ENCODE assay signal across 27 mouse cellular contexts in the genomic region with DNA sequence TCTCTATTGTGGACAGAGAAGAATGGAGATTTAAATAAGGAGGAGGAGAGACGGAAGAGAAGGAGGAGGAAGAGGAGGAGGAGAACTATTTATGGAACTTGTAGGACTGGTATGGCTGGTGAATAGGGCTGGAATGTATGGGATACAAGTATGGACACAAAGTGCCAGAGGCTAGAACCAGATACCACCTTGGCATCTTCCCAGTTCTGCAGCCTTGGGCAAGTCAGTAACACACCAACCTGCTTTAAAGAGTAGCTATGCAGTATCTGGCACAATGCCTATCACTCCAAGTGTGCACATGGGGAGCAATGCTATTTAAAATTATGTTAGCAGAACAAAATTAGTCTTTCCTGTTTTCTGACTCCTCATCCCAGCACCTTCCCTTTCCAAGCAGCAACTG.
"Had no signal": no experiment of that assay in that cellular context is flagged by ENCODE, and none has a peak within 500 bp of the region (broad histone marks: within the 10 kb centered on the region; RNA-seq: fewer than 3 reads in every experiment).

No protein-coding gene starts in this region.

- H3K36me3 ChIP-seq: heart, embryonic 10.5 days; heart, embryonic 12.5 days; hindbrain, embryonic 10.5 days; hindbrain, embryonic 12.5 days; intestine, embryonic 15.5 days; limb, embryonic 13.5 days; liver, embryonic 13.5 days; liver, embryonic 15.5 days had no signal

- ATAC-seq: hindbrain, embryonic 16.5 days; inflammation-experienced regulatory T-cells, adult 6 months; intestine, embryonic 15.5 days; intestine, postnatal 0 days; liver, postnatal 0 days had no signal

- H3K4me3 ChIP-seq: gastrocnemius, adult 2 months; heart, embryonic 10.5 days; heart, embryonic 12.5 days; hindbrain, embryonic 10.5 days; hindbrain, embryonic 12.5 days; intestine, embryonic 15.5 days; layer of hippocampus, adult 2 months; left cerebral cortex, adult 2 months; limb, embryonic 13.5 days; liver, embryonic 13.5 days; liver, embryonic 15.5 days had no signal

- H3K27ac ChIP-seq: gastrocnemius, adult 2 months; heart, embryonic 10.5 days; hindbrain, embryonic 10.5 days; hindbrain, embryonic 12.5 days; hindbrain, embryonic 14.5 days; intestine, embryonic 15.5 days; layer of hippocampus, adult 2 months; left cerebral cortex, adult 2 months; limb, embryonic 13.5 days; liver, embryonic 13.5 days; liver, embryonic 15.5 days had no signal

- H3K27me3 ChIP-seq: heart, embryonic 12.5 days; hindbrain, embryonic 12.5 days; intestine, embryonic 15.5 days; limb, embryonic 13.5 days; liver, embryonic 13.5 days; liver, embryonic 15.5 days had no signal

- H3K4me2 ChIP-seq: heart, embryonic 12.5 days; hindbrain, embryonic 12.5 days; hindbrain, embryonic 14.5 days; intestine, embryonic 15.5 days; limb, embryonic 13.5 days; liver, embryonic 11.5 days; liver, embryonic 13.5 days; liver, embryonic 15.5 days had no signal

- H3K4me1 ChIP-seq: hindbrain, embryonic 10.5 days; hindbrain, embryonic 12.5 days; intestine, embryonic 15.5 days; limb, embryonic 13.5 days; liver, embryonic 13.5 days; liver, embryonic 15.5 days had no signal

- H3K9ac ChIP-seq: heart, embryonic 12.5 days; hindbrain, embryonic 12.5 days; hindbrain, embryonic 14.5 days; intestine, embryonic 15.5 days; limb, embryonic 13.5 days; liver, embryonic 13.5 days; liver, embryonic 15.5 days; liver, postnatal 0 days had no signal

- H3K9me3 ChIP-seq: heart, embryonic 10.5 days; heart, embryonic 12.5 days; hindbrain, embryonic 10.5 days; hindbrain, embryonic 12.5 days; intestine, embryonic 15.5 days; limb, embryonic 13.5 days; liver, embryonic 13.5 days; liver, embryonic 15.5 days had no signal

- DNase-seq: gastrocnemius, adult 2 months; gastrocnemius, postnatal 10 days; gastrocnemius, postnatal 25 days; heart, postnatal 10 days; heart, postnatal 4 days; kidney, adult 18-20 months; kidney, adult 8-10 months; kidney, postnatal 10 days; kidney, postnatal 25 days; kidney, postnatal 4 days; liver; liver, embryonic 13.5 days; liver, postnatal 0 days had no signal
